Mouse (Mus musculus) CH12.LX (cell line): ENCODE results near the gene Pou3f1.

Experiments
- CTCF ChIP-seq, 2 experiments: IDR thresholded peaks in 1 of 2; conservative IDR thresholded peaks in 1 of 2; 2 replicates each; pipeline ENCODE4 v1.5.1; 2011 to 2012; ENCODE audit warnings: low read depth in 2 of 2, low read length in 2 of 2, improper control_type of control experiment in 1 of 2, inconsistent platforms in 1 of 2, mild to moderate bottlenecking in 1 of 2, moderate library complexity in 1 of 2
- E2F4 ChIP-seq: IDR thresholded peaks from 2 replicates; pipeline ENCODE4 v1.6.1; 2011; ENCODE audit warnings: low read depth, low read length, improper control_type of control experiment; ENCODE audit not compliant: insufficient replicate concordance
- ELF1 ChIP-seq: IDR thresholded peaks from 2 replicates; pipeline ENCODE4 v1.6.1; 2014; ENCODE audit warnings: low read depth, mild to moderate bottlenecking, inconsistent platforms, low read length, improper control_type of control experiment
- EP300 ChIP-seq: IDR thresholded peaks from 2 replicates; pipeline ENCODE4 v1.6.1; 2011; ENCODE audit warnings: low read length, improper control_type of control experiment
- MAFK ChIP-seq: IDR thresholded peaks from 2 replicates; pipeline ENCODE4 v1.6.1; 2011; ENCODE audit warnings: low read length, improper control_type of control experiment; ENCODE audit not compliant: insufficient replicate concordance
- MAX ChIP-seq: IDR thresholded peaks from 2 replicates; pipeline ENCODE4 v1.6.1; 2011; ENCODE audit warnings: low read length, improper control_type of control experiment
- POLR2AphosphoS2 ChIP-seq: IDR thresholded peaks from 2 replicates; pipeline ENCODE4 v1.6.1; 2011; ENCODE audit warnings: low read depth, low read length, improper control_type of control experiment
- RCOR1 ChIP-seq: conservative IDR thresholded peaks from 2 replicates; pipeline ENCODE4 v1.6.1; 2012; ENCODE audit warnings: low read depth, mild to moderate bottlenecking, inconsistent platforms, low read length, improper control_type of control experiment
- USF1 ChIP-seq: IDR thresholded peaks from 2 replicates; pipeline ENCODE4 v1.6.1; 2014; ENCODE audit warnings: low read depth, mild to moderate bottlenecking, inconsistent platforms, low read length, improper control_type of control experiment
- ZC3H11A ChIP-seq: IDR thresholded peaks from 2 replicates; pipeline ENCODE4 v1.6.1; 2012; ENCODE audit warnings: low read depth, mild to moderate bottlenecking, inconsistent platforms, low read length, improper control_type of control experiment
- ZKSCAN1 ChIP-seq: IDR thresholded peaks from 2 replicates; pipeline ENCODE4 v1.6.1; 2012; ENCODE audit warnings: low read depth, inconsistent platforms, low read length, improper control_type of control experiment, borderline replicate concordance
- ZMIZ1 ChIP-seq: IDR thresholded peaks from 2 replicates; pipeline ENCODE4 v1.6.1; 2012; ENCODE audit warnings: low read depth, mild to moderate bottlenecking, inconsistent platforms, low read length, improper control_type of control experiment

- no peak for TF ChIP-seq ELF1
- TF ChIP-seq E2F4 = no peak
- no peak for TF ChIP-seq MAFK
- TF ChIP-seq ZKSCAN1 = no peak
- no peak for TF ChIP-seq MAX
- peak in 1 of 2 experiments; percentile 61; a peak in 2 of 4 replicates for TF ChIP-seq CTCF (conservative IDR thresholded peaks at IDR 0.05 in 1 of 2, IDR thresholded peaks at IDR 0.05 in 1 of 2; ENCODE audit: low read depth in 2 of 2, low read length in 2 of 2)
- no peak for TF ChIP-seq POLR2AphosphoS2
- no peak for TF ChIP-seq ZMIZ1
- TF ChIP-seq USF1 = no peak
- TF ChIP-seq ZC3H11A = no peak
- TF ChIP-seq RCOR1 = no peak
- TF ChIP-seq EP300 = no peak
Observed at GRCm38 (mm10) chr4:124663034-124663433, 6.4 kb downstream of the Pou3f1 start.
